In genomic region chr17:86063461-86063860, GRCm38 (mm10) we compare ENCODE assay signal across 8 mouse cellular contexts.
DNase-seq lines count a peak whose midpoint lies in the region; ATAC-seq and TF ChIP-seq lines count a peak whose summit lies in the region.

No protein-coding gene starts in this region.

- H3K9ac ChIP-seq in kidney, embryonic 14.5 days (ENCODE audit: low read depth, low read length), result no peak overlapping the region
- no peak overlapping the region for H3K9ac ChIP-seq in limb, embryonic 14.5 days (ENCODE audit: low read depth, low read length, severe bottlenecking)
- no peak overlapping the region for H3K9ac ChIP-seq in neural tube, embryonic 13.5 days

- TF ChIP-seq POLR2A in limb, embryonic 14.5 days (IDR thresholded peaks at IDR 0.05; ENCODE audit: borderline replicate concordance, extremely low read depth, insufficient read depth, insufficient read length), result no peak

- peak; percentile 63 for DNase-seq in B cell, adult 2 months
- peak; percentile 67 for DNase-seq in ZHBTc4 (ENCODE audit: low read depth, low spot score)
- peak; percentile 27 to 66 for DNase-seq in cerebellum, postnatal 4 days (ENCODE audit: low spot score in 2 of 2)
- DNase-seq in gastrocnemius, postnatal 25 days, result peak; percentile 34
- peak; percentile 70 for DNase-seq in limb, embryonic 14.5 days (ENCODE audit: low spot score)
- peak; percentile 74 for DNase-seq in testis, postnatal 10 days (ENCODE audit: low spot score)

- H3K4me3 ChIP-seq in kidney, embryonic 14.5 days (ENCODE audit: low read length), result no peak overlapping the region
- no peak overlapping the region for H3K4me3 ChIP-seq in limb, embryonic 14.5 days (replicated peaks; ENCODE audit: low read length)
- H3K4me3 ChIP-seq in neural tube, embryonic 13.5 days, result no peak overlapping the region

- H3K4me1 ChIP-seq in kidney, embryonic 14.5 days (ENCODE audit: control insufficient read depth, insufficient read depth, low read length), result no peaks in the 10 kb centered on the region
- H3K4me1 ChIP-seq in limb, embryonic 14.5 days (ENCODE audit: control insufficient read depth, insufficient read depth, low read length), result no peaks in the 10 kb centered on the region
- no peaks in the 10 kb centered on the region for H3K4me1 ChIP-seq in neural tube, embryonic 13.5 days (replicated peaks)

- no peaks in the 10 kb centered on the region for H3K9me3 ChIP-seq in kidney, embryonic 14.5 days (ENCODE audit: control insufficient read depth, low read length)
- no peaks in the 10 kb centered on the region for H3K9me3 ChIP-seq in limb, embryonic 14.5 days (ENCODE audit: control insufficient read depth, low read length)
- H3K9me3 ChIP-seq in neural tube, embryonic 13.5 days, result 0 out of 2 replicates have a peak, but pooled peaks cover 1% of the 10 kb centered on the region

- H3K27me3 ChIP-seq in kidney, embryonic 14.5 days (ENCODE audit: control insufficient read depth, insufficient read depth, low read length), result no peaks in the 10 kb centered on the region
- no peaks in the 10 kb centered on the region for H3K27me3 ChIP-seq in limb, embryonic 14.5 days (ENCODE audit: control insufficient read depth, insufficient read depth, low read length)
- H3K27me3 ChIP-seq in neural tube, embryonic 13.5 days, result no peaks in the 10 kb centered on the region

- no peak overlapping the region for H3K27ac ChIP-seq in kidney, embryonic 14.5 days (ENCODE audit: low read depth, low read length)
- no peak overlapping the region for H3K27ac ChIP-seq in limb, embryonic 14.5 days (replicated peaks; ENCODE audit: low read depth, low read length)
- no peak overlapping the region for H3K27ac ChIP-seq in neural tube, embryonic 13.5 days (replicated peaks)

- peak; percentile 57 for ATAC-seq in kidney, embryonic 14.5 days (ENCODE audit: low FRiP score, low TSS enrichment)
- ATAC-seq in limb, embryonic 14.5 days (ENCODE audit: low FRiP score, low read depth), result peak; percentile 75; the same call in 1 of the 2 replicates
- 0 out of 2 replicates have a peak, but pooled peaks have one; percentile 56 for ATAC-seq in neural tube, embryonic 13.5 days (ENCODE audit: low read depth)

- no peaks in the 10 kb centered on the region for H3K36me3 ChIP-seq in kidney, embryonic 14.5 days (ENCODE audit: control insufficient read depth, insufficient read depth, low read length)
- H3K36me3 ChIP-seq in limb, embryonic 14.5 days (ENCODE audit: control insufficient read depth, insufficient read depth, low read length), result no peaks in the 10 kb centered on the region
- H3K36me3 ChIP-seq in neural tube, embryonic 13.5 days, result no peaks in the 10 kb centered on the region

- no peak overlapping the region for H3K4me2 ChIP-seq in kidney, embryonic 14.5 days (replicated peaks; ENCODE audit: low read depth, low read length)
- H3K4me2 ChIP-seq in limb, embryonic 14.5 days (replicated peaks; ENCODE audit: low read depth, low read length, severe bottlenecking), result no peak overlapping the region
- H3K4me2 ChIP-seq in neural tube, embryonic 13.5 days, result no peak overlapping the region

- WGBS in kidney, embryonic 14.5 days, result 14% methylated on average over 5 of the region's 5 CpGs
- WGBS in limb, embryonic 14.5 days, result 16% methylated on average over 5 of the region's 5 CpGs
- WGBS in neural tube, embryonic 13.5 days, result 13% methylated on average over 5 of the region's 5 CpGs
